Mouse (Mus musculus): ENCODE measurements at regions not wholly inside any gene's neighbourhood (a gene's known extent, or its start where the extent isn't known, plus 50 kb on each side); places are given as distances from the start of the nearest gene placed in this dataset.

DNA sequence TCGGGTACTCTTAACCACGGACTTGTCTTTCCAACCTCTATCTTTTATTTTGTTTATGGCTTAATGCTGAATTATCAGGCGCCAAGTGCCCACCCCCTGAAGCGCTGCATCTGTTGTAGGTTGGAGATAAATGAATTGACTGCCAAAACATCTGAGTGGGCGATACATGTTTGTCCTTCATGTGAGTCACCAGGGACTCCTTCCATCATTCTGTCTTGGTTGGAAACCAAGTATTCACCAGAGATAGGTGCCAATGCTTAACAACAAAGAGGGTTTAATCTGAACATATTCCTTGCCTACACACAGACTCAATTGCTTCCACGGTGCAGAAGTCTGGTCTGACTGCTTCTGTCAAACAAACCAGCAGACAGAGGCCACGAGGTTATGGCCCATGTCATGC is 203.6 kb downstream of the Rpap3 start:
- DNase-seq (ENCODE audit: low spot score) = no peak

DNA sequence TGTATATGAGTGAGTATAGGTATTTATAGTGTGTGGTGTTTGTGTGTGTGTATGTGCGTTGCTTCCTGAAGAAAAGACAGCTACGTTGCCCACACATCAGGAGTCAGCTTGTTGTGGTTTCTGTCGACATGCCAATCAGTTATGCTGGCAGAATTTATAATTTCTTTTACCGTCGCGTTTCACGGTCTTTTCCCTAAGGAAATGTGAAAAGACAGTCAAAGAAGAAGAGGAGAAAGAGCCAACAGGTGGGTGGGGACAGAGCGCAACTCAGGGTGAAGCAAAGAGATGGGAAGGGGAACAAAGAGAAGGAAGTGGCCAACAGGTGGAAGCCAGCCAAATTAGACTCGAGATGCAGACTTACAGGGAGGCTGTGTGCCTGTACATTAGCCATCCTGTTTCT is 204.2 kb downstream of the Rpap3 start:
- DNase-seq (ENCODE audit: low spot score) = no peak

DNA sequence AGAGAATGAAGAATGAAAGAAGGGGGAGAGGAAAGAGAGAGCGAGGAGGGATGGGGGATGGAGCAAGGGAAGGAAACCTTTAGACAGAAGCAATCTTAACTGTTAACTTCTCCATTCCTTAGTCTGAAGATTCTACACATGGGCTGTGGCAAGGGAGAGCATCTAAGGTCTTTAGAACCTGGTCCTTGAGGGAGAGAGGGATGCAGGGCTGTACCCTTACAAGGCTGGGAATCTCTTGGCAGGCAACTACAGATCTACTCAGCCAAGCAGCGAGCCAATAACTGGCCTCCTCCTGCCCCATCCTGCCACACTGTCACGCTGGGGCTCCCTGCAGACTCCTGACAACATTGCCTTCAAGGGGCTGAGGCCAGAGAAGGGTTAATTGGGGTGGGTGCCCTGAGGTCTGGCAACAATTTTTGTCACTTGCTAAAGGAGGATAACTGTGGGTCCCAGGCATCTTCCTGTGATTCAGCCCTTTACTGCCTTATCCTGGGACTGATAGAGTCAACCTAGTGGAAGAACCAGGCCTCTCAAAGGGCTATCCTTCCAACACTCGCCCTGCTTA is 205.7 kb downstream of the Rpap3 start:
- no peak for DNase-seq (ENCODE audit: low spot score)

DNA sequence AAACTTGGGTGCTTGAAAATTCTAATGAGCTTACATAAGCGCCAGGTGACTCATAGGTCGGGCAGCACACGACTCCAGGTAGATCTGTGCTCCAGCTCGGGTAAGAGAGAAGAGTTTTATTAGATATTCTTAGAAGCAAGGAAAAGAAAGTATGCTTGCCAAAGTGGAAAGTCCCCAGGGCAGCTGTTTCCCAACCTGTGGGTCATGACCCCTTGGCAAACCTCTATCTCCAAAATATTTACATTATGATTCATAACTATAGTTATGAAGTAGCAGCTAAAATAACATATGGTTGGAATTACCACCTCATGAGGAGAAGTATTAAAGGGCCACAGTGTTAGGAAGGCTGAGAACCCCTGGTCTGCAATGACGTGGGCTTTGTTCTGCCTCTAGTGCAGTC is 206.4 kb downstream of the Rpap3 start:
- no peak for DNase-seq (ENCODE audit: low spot score)

DNA sequence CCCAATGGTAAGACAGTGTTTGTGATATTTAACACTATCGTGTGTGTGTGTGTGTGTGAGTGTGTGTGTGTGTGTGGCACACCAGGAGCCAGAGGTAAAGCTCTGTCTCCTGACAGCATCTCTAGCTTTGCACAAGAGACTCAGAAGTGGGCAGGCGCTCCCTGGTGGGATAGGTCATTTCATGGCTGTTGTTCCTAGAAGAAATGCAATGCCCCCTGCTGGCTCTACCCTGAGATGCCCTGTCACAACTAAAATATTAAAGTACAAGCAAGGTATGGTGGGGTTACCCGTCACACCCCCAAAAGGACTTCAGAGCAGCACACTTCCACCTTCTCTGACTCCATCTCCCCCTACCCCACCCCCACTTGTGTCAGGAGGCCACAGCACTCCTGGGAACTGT is 207.2 kb downstream of the Rpap3 start:
- no peak for DNase-seq (ENCODE audit: low spot score)

DNA sequence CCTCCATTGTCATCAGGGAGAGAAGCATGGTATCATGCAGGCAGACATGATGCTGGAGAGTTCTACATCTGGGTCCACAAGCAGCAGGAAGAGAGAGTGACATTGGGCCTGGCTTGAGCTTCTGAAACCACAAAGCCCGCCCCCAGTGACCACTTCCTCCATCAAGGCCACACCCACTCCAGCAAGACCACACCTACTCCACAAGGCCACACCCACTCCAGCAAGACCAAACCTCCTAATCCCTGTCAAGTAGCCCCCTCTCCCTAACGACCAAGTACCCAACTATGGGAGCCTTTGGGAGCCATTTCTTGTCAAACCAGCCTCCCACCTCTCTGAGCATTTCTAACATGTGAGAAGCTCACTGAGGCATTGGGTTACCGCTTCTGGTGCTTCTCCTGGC is 209.6 kb downstream of the Rpap3 start:
- DNase-seq (ENCODE audit: low spot score) = no peak

DNA sequence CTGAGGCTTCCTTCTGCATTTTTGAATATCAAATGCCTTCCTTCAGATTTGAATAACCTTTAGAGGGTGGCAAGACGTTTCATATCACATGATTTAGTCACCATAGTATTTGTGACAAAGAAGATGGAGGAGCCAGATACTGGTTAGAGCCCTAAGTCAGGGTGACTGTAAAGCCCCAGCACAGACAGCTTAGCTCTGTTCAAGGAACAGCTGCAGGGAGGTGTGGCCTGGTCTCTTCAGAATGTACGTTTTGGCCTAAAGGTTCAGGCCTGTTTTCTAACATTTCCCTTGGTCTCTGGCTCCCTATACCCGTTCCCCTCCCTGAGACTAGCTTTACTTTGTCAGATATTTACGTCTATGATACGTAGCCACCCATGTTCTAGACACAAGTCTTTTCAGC is 212.3 kb downstream of the Rpap3 start:
- DNase-seq (ENCODE audit: low spot score) = no peak

DNA sequence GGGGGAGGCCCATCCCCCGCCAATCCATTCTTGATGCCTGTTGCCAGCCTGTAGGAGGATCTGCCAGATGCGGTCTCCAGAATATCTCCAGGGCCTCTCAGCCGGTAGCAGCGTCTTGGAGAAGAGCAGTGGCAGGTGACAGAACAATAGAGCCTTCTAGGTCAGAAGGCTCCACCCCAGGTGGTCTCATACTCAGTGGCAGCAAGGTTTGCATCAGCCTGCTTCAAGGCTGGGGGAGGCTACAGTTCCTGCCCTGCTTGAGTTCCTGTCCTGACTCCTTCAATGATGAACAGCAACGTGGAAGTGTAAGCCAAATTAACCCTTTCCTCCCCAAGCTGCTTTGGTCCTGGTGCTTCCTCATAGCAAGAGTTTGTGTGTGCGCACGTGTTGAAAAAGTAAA is 213.8 kb downstream of the Rpap3 start:
- DNase-seq (ENCODE audit: low spot score) = no peak

DNA sequence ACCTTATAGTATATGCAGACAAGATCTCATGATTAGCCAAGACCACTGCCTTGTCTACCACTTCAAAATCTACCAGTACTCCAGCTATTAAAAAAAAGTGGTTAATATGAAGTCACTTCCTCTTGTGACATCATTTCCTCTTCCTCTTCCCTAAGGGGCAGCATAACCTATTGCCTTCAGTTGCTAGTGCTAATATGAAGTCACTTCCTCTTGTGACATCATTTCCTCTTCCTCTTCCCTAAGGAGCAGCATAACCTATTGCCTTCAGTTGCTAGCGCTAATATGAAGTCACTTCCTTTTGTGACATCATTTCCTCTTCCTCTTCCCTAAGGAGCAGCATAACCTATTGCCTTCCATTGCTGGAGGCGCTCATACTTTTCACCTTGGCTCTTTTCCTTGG is 218.2 kb downstream of the Rpap3 start:
- DNase-seq (ENCODE audit: low spot score) = no peak

DNA sequence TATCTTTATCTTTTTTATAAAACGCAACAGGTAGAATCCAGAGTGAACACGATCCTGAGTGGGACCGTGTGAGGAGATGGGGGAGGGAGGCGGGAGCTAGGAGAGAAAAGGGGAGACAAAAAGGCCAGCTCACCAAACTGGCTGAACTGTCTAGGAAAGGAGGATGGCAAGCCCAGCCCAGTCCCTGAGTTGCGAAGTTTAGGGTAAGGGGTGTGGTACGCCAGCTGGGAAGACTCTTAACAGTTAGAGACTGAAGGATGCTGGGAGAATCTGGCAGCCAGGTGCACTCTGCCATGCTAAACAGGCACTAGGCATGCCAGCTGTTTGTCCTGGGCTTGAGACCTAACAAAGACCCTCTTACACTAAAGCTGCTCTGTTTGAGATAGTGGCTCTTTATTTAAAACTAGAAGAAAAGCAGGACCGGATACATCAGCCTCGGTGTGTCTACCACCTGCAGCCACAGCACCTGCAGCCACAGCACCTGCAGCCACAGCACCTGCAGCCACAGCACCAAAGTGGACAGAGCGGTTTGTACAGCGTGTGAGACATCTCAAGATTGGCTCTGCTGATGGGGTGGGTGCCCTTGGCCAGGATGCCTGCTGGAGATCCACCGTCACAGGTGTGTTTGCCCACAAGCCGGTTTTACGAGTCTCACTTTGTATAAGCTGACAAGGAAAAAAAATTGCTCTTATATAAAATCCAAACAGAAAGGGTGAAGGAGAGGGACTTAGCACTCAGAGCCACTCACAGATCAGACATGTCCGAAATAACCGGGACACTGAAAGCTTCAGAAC is 225.1 kb upstream of the Amigo2 start:
- DNase-seq (ENCODE audit: low spot score) = no peak

DNA sequence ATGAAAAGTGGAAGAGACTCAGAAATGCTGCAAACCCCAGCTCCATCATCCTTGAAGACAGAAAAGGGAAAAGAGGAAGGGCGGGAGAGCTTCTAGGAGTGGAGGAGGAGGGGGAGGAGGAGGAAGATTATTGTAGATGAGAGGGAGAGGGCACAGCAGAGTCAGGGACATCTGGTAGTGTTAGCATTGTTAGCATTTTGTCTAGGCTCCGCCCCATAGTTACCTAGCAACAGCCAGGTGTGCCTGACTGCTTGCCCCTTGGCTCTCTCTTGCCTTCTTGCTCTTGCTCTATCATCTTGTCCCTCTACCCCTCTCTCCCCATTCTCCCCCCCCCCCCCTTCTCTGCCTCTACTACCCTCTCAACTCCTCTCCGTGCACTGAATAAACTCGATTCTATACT is 224.4 kb upstream of the Amigo2 start:
- no peak for DNase-seq (ENCODE audit: low spot score)

DNA sequence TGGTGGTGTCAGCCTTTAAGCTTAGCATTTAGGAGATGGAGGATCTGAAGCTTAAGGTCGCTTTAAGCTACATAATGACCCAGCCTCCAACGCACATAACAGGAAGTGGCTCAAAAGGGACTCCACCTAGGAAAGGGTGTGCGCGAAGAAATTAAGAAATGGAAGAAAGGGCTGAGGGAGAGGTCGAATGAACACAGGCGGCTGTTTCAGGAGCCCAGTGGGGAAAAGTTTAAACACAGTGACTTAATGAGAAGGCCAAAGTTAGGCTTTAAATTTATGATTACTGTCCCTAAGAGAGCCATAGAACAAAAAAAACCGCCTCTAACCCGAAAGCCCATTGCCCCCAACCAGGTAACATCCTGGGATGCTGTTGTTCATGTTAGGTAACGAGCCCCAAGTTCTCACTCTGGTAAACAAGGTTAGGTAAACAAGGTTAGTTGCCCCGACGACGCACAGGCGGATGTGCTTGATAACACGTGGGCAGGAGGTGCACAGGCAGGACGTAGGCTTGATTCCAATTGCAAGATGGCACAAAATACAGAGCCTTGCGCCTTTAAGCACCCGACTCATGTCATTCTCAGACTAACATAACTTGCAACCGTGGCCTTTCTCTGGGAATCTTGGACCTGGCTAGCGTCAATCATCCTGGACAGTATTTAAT is 222.7 kb upstream of the Amigo2 start:
- no peak for DNase-seq (ENCODE audit: low spot score)

DNA sequence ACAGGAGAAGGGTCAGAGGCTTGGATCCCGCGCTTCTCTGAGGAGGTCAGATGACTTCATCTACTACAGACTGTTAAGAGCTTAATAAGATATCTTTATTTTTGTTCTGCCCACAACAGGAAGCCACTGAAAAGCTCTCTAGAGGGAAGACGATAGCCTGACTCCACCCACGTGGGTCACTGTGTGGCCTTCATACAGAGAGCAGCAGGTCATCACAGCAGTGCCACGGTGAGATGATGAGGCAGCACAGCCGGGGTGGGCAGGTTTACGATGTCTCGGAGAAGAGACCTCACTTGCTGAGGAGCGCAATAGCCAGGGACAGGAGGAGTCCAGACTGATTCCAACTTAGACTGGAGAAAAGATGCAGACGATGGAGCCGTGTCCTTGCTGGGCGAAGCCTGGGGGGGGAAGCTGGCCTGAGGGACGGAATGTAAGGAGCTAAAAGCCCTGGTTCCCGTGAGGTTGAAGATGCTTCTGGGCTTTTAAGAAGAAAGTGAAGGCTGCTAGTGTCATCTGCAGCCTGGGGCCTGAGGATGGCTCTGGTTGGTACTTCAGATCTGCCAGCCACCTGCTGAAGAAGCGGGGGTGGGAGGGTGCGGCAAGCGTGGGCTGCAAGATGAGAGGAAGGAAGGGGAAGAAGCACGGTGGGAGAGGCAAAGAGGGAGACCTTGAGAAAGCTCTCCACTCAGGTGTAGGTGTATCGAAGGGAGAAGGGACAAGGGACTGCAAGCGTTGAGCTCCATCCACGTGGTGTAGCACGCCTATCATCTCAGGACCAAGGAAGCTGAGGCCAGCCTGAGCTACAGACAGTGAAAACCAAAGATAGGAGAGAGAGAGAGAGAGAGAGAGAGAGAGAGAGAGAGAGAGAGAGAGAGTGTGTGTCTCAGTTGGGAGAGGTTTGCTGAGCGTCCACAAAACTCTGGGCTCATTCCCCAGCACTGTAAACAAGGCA is 221.9 kb upstream of the Amigo2 start:
- no peak for DNase-seq (ENCODE audit: low spot score)

DNA sequence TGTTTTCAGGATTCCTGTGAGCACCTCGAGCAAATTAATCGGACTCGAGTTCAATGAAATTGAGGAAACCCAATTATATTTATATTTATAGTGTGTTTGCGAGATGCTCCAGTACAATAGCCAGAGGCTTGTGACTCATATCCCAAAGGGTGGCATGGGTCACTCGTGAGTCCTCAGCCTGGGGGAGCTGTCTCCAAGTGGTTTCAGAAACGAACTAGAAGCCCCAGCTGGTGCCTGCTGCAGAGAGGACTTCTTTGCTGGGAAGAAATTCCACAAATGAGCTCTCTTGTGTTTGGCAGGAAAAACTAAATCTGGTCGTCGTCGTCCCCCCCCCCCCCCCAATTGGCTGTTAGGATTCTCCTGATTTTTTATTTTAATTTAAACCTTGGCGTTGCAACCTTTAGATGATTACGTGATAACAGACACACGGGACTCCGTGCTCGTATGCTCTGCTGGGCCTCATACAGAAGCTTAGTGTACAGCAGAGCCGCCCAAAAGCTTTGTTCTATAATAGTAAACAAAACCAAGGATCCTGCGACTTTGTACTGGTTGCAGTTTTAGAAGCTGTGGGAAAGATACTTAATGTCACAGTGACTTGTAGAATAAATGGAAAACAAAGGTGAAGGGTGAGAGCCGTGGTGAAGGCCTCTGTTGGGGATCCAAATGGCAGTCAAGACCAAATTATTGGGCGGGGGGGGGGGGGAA is 220.8 kb upstream of the Amigo2 start:
- DNase-seq (ENCODE audit: low spot score) = no peak

DNA sequence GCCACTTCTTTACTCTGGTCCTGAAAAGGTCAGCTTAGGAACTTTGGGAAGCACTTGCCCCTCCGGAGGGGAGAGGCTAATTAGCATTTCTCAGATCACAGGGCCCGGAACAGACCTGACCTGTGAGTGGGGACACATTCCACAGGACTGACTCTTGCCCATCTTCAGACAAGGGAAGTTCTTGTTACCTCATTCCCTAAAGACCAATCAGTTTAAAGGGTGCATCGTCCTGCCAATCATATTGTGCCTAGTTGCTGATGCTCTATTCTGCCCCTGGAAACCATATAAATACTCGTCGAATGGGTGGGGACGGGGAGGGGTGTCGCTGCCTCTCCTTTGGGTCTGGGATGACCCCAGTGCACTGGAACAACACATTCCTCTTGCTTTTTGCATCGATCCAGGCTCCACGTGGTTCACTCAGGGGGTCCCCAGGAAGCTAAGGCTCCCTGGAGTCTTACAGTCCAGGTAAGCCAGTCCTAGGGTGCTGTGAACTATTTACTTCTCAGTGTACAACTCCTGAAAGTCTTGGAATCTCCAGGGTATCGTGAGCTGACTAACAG is 219.9 kb upstream of the Amigo2 start:
- DNase-seq (ENCODE audit: low spot score) = no peak

DNA sequence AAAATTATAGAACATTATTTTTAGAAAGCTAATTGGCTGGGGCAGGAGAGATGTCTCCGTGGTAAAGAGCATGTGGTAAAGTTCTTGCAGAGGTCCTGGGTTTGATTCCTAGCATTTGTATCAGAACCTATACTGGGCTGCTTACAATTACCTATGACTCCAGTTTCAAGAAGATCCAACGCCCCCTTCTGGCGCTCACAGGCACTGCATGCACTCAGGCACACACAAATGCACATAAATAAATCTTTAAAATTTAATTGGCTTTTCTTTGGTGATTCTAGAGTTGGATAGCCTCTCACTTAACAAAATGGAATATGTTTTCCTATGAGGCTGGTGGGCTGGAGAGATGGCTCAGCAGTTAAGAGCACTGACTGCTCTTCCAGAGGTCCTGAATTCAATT is 219.0 kb upstream of the Amigo2 start:
- DNase-seq (ENCODE audit: low spot score) = no peak

DNA sequence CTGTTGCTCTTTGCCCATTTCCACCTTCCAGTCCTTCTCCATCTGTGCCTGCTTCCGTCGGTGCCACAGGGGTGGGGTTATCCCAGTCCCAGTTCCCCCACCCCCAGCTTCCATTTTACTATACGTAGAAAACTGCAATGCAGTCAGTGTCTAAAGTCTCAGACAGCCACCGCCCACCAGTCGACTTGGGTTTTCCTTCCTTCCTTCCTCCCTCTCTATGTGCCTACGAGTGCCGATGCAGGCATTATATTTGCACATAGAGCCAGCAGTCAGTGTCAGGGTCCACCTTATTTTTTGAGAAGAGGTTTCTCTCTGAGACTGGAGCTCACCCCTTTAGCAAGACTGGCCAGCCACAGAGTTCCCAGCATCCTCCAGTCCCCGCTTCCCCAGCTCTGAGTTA is 218.3 kb upstream of the Amigo2 start:
- no peak for DNase-seq (ENCODE audit: low spot score)

DNA sequence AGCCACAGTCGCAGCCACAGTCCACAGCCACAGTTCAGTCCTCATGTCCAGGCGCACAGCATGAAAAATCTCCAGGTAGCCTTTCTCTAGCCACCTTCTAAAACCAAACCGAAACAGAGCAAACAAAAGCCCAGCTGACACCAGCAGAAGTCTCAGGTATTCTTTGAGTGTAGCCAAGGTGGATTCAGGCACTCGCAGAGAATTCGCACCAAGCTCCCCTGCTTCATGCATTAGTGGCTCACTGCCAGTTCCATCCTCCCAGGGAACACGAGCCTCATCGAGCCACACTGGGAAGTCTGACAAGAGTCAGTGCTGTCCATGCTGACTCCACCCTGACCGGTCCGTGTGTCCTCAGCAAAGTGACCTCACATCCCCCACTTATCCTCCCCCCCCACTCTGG is 217.7 kb upstream of the Amigo2 start:
- peak; percentile 6 for DNase-seq (ENCODE audit: low spot score)

DNA sequence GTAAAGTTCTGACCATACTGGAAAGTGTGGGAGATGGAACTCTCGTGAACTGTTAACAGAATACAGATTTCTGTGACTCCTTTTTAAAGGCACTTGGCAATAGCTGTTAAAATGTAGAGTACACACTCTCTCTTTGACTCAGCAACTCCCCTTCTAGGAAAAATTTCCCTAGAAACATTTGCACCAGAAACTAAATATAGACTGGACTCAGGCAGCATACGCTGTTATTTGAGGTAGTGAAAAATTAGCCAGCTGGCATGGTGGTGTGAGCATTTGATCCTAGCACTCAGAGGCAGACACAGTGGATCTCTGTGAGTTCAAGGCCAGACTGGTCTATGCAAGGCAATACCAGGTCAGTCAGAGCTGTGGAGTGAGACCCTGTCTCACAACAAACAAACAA is 215.5 kb upstream of the Amigo2 start:
- no peak for DNase-seq (ENCODE audit: low spot score)

DNA sequence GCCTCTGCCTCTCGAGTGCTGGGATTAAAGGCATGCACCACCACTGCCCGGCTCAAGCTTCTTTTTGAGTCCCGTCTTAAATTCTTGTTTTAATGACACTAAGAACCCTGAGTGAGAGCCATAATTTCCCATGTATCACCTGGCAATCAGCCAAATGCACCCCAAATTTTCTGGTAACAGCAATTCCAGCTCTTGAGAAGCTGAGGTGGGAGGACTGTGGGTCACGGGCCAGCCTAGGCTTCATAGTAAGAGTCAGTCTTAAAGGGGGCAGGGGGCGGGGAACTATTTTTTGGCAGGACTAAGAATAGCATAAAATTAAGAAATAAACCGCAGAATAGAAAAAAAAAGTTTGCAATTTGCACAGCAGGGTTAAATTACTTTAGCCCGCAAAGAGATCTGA is 214.9 kb upstream of the Amigo2 start:
- no peak for DNase-seq (ENCODE audit: low spot score)

DNA sequence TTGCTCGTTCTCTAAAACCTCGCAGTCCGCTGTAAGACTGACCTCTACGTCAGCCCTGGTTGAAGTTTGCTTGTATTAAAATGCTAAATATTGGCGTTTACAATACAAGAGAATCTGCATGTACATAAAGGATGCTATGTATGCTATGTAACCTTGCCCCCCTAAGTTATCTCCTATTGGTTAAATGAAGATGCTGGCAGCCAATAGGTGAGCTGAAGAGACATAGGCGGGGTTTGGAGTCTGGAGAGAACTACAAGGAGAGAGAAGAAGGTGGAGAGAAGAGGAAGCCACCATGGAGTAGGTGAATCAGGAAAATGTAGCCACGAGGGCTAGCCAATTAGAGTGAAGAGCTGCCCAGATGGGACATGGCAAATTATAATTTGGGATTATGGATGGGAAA is 214.0 kb upstream of the Amigo2 start:
- no peak for DNase-seq (ENCODE audit: low spot score)

Measured in urinary bladder, adult 2 months (tissue).